Mouse (Mus musculus): Measurements from ENCODE around the gene Gpr89.

Gene Gpr89

GRCm38 (mm10) chr3:96904851-96905541 is at the start of gene Gpr89:
TSS of gene Gpr89 (minus strand) at chr3:96905346.
- peak; percentile 92 for DNase-seq (ENCODE audit: low read depth, low spot score)

GRCm38 (mm10) chr3:96953489-96954233 is 48.5 kb upstream of the Gpr89 start:
- DNase-seq (ENCODE audit: low read depth, low spot score): no peak

GRCm38 (mm10) chr3:96942706-96943105 is 37.6 kb upstream of the Gpr89 start:
- no peak for DNase-seq (ENCODE audit: low read depth, low spot score)

- DNase-seq (ENCODE audit: low read depth, low spot score): peak; percentile 85
Observed at GRCm38 (mm10) chr3:96938738-96939137, 33.6 kb upstream of the Gpr89 start.

- peak; percentile 30 for DNase-seq (ENCODE audit: low read depth, low spot score)
Observed at GRCm38 (mm10) chr3:96937606-96938005, 32.5 kb upstream of the Gpr89 start.

- DNase-seq (ENCODE audit: low read depth, low spot score): peak; percentile 77
Observed at GRCm38 (mm10) chr3:96936241-96936640, 31.1 kb upstream of the Gpr89 start.

GRCm38 (mm10) chr3:96931261-96931681 is 26.1 kb upstream of the Gpr89 start:
- no peak for DNase-seq (ENCODE audit: low read depth, low spot score)

GRCm38 (mm10) chr3:96925920-96926319 is 20.8 kb upstream of the Gpr89 start, which contains the start of gene Gja8:
TSS of gene Gja8 (minus strand) at chr3:96926020.
- DNase-seq (ENCODE audit: low read depth, low spot score): no peak

GRCm38 (mm10) chr3:96924631-96925030 is 19.5 kb upstream of the Gpr89 start:
- DNase-seq (ENCODE audit: low read depth, low spot score): no peak

- DNase-seq (ENCODE audit: low read depth, low spot score): no peak
Observed at GRCm38 (mm10) chr3:96920991-96921390, 15.8 kb upstream of the Gpr89 start.

- DNase-seq (ENCODE audit: low read depth, low spot score): no peak
Observed at GRCm38 (mm10) chr3:96905592-96905991, 446 bp upstream of the Gpr89 start.

- DNase-seq (ENCODE audit: low read depth, low spot score): no peak
Observed at GRCm38 (mm10) chr3:96904393-96904792, 753 bp downstream of the Gpr89 start, which contains the start of gene Gja5. TSS of gene Gja5 (plus strand) at chr3:96904693.

- no peak for DNase-seq (ENCODE audit: low read depth, low spot score)
Observed at GRCm38 (mm10) chr3:96902336-96902999, 2.7 kb downstream of the Gpr89 start.

- no peak for DNase-seq (ENCODE audit: low read depth, low spot score)
Observed at GRCm38 (mm10) chr3:96883690-96884089, 21.5 kb downstream of the Gpr89 start.

GRCm38 (mm10) chr3:96882061-96882849 is 22.9 kb downstream of the Gpr89 start:
- DNase-seq (ENCODE audit: low read depth, low spot score): no peak

- no peak for DNase-seq (ENCODE audit: low read depth, low spot score)
Observed at GRCm38 (mm10) chr3:96881557-96881956, 23.6 kb downstream of the Gpr89 start.

- no peak for DNase-seq (ENCODE audit: low read depth, low spot score)
Observed at GRCm38 (mm10) chr3:96880385-96880784, 24.8 kb downstream of the Gpr89 start.

GRCm38 (mm10) chr3:96879536-96879935 is 25.6 kb downstream of the Gpr89 start:
- no peak for DNase-seq (ENCODE audit: low read depth, low spot score)

- DNase-seq (ENCODE audit: low read depth, low spot score): no peak
Observed at GRCm38 (mm10) chr3:96874808-96875571, 30.2 kb downstream of the Gpr89 start.

GRCm38 (mm10) chr3:96872501-96872900 is 32.6 kb downstream of the Gpr89 start:
- DNase-seq (ENCODE audit: low read depth, low spot score): no peak

GRCm38 (mm10) chr3:96871070-96871469 is 34.1 kb downstream of the Gpr89 start:
- no peak for DNase-seq (ENCODE audit: low read depth, low spot score)

All from ES-CJ7 (cell line).